Mouse (Mus musculus) MEL (cell line): ENCODE measurements at regions not wholly inside any gene's neighbourhood (a gene's known extent, or its start where the extent isn't known, plus 50 kb on each side); places are given as distances from the start of the nearest gene placed in this dataset.

Experiments
- DNase-seq: peaks from one replicate; pipeline ENCODE4 v3.0.0; 2011; ENCODE audit warnings: low read depth, low spot score
- H3K27ac ChIP-seq: 2 replicates; pipeline ENCODE4 v1.5.1; 2012; ENCODE audit warnings: low read depth, mild to moderate bottlenecking, control low read depth, low read length, moderate library complexity; ENCODE audit not compliant: control insufficient read depth
- H3K27me3 ChIP-seq, 2 experiments: fragments of 150-350 bp in 1 of 2; sonication (generic) in 1 of 2; 2 replicates each; pipeline ENCODE4 v1.6.1; 2012; ENCODE audit warnings: low read length in 2 of 2, mild to moderate bottlenecking in 2 of 2, improper control_type of control experiment in 1 of 2, moderate library complexity in 1 of 2; ENCODE audit not compliant: insufficient read depth in 2 of 2, control insufficient read depth in 1 of 2
- H3K36me3 ChIP-seq, 2 experiments: 2 replicates each; pipeline ENCODE4 v1.6.1; 2012 to 2014; ENCODE audit warnings: low read length in 2 of 2, improper control_type of control experiment in 1 of 2, inconsistent platforms in 1 of 2, mild to moderate bottlenecking in 1 of 2; ENCODE audit not compliant: insufficient read depth in 2 of 2, control insufficient read depth in 1 of 2
- H3K4me1 ChIP-seq, 2 experiments: fragments of 150-350 bp in 1 of 2; sonication (generic) in 1 of 2; 2 replicates each; pipeline ENCODE4 v1.6.1; 2012; ENCODE audit warnings: low read length in 2 of 2, improper control_type of control experiment in 1 of 2, mild to moderate bottlenecking in 1 of 2; ENCODE audit not compliant: insufficient read depth in 2 of 2, control insufficient read depth in 1 of 2
- H3K4me3 ChIP-seq, 2 experiments: fragments of 150-350 bp in 1 of 2; sonication (generic) in 1 of 2; 2 replicates each; pipeline ENCODE4 v1.5.1; 2012; ENCODE audit warnings: low read depth in 2 of 2, low read length in 2 of 2, mild to moderate bottlenecking in 2 of 2, moderate library complexity in 2 of 2, control low read depth in 1 of 2, improper control_type of control experiment in 1 of 2; ENCODE audit not compliant: control insufficient read depth in 1 of 2, insufficient read depth in 1 of 2
- H3K79me2 ChIP-seq: 2 replicates; pipeline ENCODE4 v1.6.1; 2012; ENCODE audit warnings: mild to moderate bottlenecking, low read length, moderate library complexity; ENCODE audit not compliant: control insufficient read depth, poor library complexity, insufficient read depth
- H3K9ac ChIP-seq: 2 replicates; pipeline ENCODE4 v1.6.1; 2012; ENCODE audit warnings: low read depth, mild to moderate bottlenecking, control low read depth, low read length, moderate library complexity; ENCODE audit not compliant: control insufficient read depth, poor library complexity, severe bottlenecking
- H3K9me3 ChIP-seq: fragments of 150-350 bp; sonication (generic); replicated peaks from 2 replicates; pipeline ENCODE4 v1.6.1; 2012; ENCODE audit warnings: mild to moderate bottlenecking, low read length, improper control_type of control experiment, moderate library complexity; ENCODE audit not compliant: insufficient read depth
- CHD2 ChIP-seq: IDR thresholded peaks from 2 replicates; pipeline ENCODE4 v1.6.1; 2011; ENCODE audit warnings: low read length, improper control_type of control experiment
- CTCF ChIP-seq, 3 experiments: IDR thresholded peaks in 2 of 3; conservative IDR thresholded peaks in 1 of 3; 2 replicates each; pipeline ENCODE4 v1.5.1; 2011 to 2012; ENCODE audit warnings: low read length in 3 of 3, low read depth in 2 of 3, mild to moderate bottlenecking in 2 of 3, improper control_type of control experiment in 1 of 3, inconsistent platforms in 1 of 3, mixed read lengths in 1 of 3, moderate library complexity in 1 of 3; ENCODE audit not compliant: control insufficient read depth in 1 of 3, insufficient read depth in 1 of 3, poor library complexity in 1 of 3, severe bottlenecking in 1 of 3
- E2F4 ChIP-seq: IDR thresholded peaks from 2 replicates; pipeline ENCODE4 v1.6.1; 2011; ENCODE audit warnings: low read depth, low read length, improper control_type of control experiment, borderline replicate concordance
- ELF1 ChIP-seq: IDR thresholded peaks from 2 replicates; pipeline ENCODE4 v1.6.1; 2014; ENCODE audit warnings: low read depth, mild to moderate bottlenecking, inconsistent platforms, low read length, improper control_type of control experiment, moderate library complexity
- EP300 ChIP-seq, 2 experiments: IDR thresholded peaks; 2 replicates each; pipeline ENCODE4 v1.6.1; 2011; ENCODE audit warnings: improper control_type of control experiment in 2 of 2, low read length in 2 of 2, low read depth in 1 of 2, mild to moderate bottlenecking in 1 of 2
- ETS1 ChIP-seq: IDR thresholded peaks from 2 replicates; pipeline ENCODE4 v1.6.1; 2012; ENCODE audit warnings: low read depth, mild to moderate bottlenecking, inconsistent platforms, low read length, improper control_type of control experiment, moderate library complexity
- MAFK ChIP-seq: IDR thresholded peaks from 2 replicates; pipeline ENCODE4 v1.6.1; 2011; ENCODE audit warnings: low read depth, mild to moderate bottlenecking, low read length, improper control_type of control experiment, borderline replicate concordance
- MAX ChIP-seq: IDR thresholded peaks from 2 replicates; pipeline ENCODE4 v1.6.1; 2011; ENCODE audit warnings: low read length, improper control_type of control experiment
- MEF2A ChIP-seq: IDR thresholded peaks from 2 replicates; pipeline ENCODE4 v1.6.1; 2014; ENCODE audit warnings: low read depth, mild to moderate bottlenecking, inconsistent platforms, low read length, improper control_type of control experiment; ENCODE audit not compliant: poor library complexity, insufficient replicate concordance, severe bottlenecking; ENCODE audit errors: extremely low read depth
- MYB ChIP-seq: IDR thresholded peaks from 2 replicates; pipeline ENCODE4 v1.6.1; 2011; ENCODE audit warnings: mild to moderate bottlenecking, low read depth, low read length, improper control_type of control experiment
- MYC ChIP-seq: IDR thresholded peaks from 2 replicates; pipeline ENCODE4 v1.6.1; 2011; ENCODE audit warnings: low read depth, mild to moderate bottlenecking, low read length, improper control_type of control experiment, moderate library complexity
- POLR2A ChIP-seq, 2 experiments: IDR thresholded peaks; 2 replicates each; pipeline ENCODE4 v1.6.1; 2011 to 2012; ENCODE audit warnings: low read length in 2 of 2, mild to moderate bottlenecking in 2 of 2, control low read depth in 1 of 2, improper control_type of control experiment in 1 of 2, low read depth in 1 of 2, moderate library complexity in 1 of 2; ENCODE audit not compliant: control insufficient read depth in 1 of 2, insufficient read depth in 1 of 2, poor library complexity in 1 of 2
- POLR2AphosphoS5 ChIP-seq: IDR thresholded peaks from 2 replicates; pipeline ENCODE4 v1.6.1; 2012; ENCODE audit warnings: low read depth, borderline replicate concordance, mild to moderate bottlenecking, inconsistent platforms, low read length, moderate library complexity, mixed read lengths
- RAD21 ChIP-seq: IDR thresholded peaks from 2 replicates; pipeline ENCODE4 v1.6.1; 2011; ENCODE audit warnings: mild to moderate bottlenecking, low read depth, low read length, improper control_type of control experiment
- RCOR1 ChIP-seq: IDR thresholded peaks from 2 replicates; pipeline ENCODE4 v1.6.1; 2012; ENCODE audit warnings: low read depth, mild to moderate bottlenecking, inconsistent platforms, low read length, improper control_type of control experiment
- SIN3A ChIP-seq: IDR thresholded peaks from 2 replicates; pipeline ENCODE4 v1.6.1; 2012; ENCODE audit warnings: low read length, improper control_type of control experiment, inconsistent platforms
- SMC3 ChIP-seq: IDR thresholded peaks from 2 replicates; pipeline ENCODE4 v1.6.1; 2011; ENCODE audit warnings: low read depth, low read length, improper control_type of control experiment
- TBP ChIP-seq: IDR thresholded peaks from 2 replicates; pipeline ENCODE4 v1.8.0; 2011; ENCODE audit warnings: low read depth, low read length, improper control_type of control experiment
- TCF12 ChIP-seq: IDR thresholded peaks from 2 replicates; pipeline ENCODE4 v1.6.1; 2014; ENCODE audit warnings: low read depth, mild to moderate bottlenecking, inconsistent platforms, low read length, improper control_type of control experiment, moderate library complexity
- USF1 ChIP-seq: IDR thresholded peaks from 2 replicates; pipeline ENCODE4 v1.6.1; 2014; ENCODE audit warnings: low read depth, mild to moderate bottlenecking, inconsistent platforms, low read length, improper control_type of control experiment, moderate library complexity
- ZC3H11A ChIP-seq: IDR thresholded peaks from 2 replicates; pipeline ENCODE4 v1.6.1; 2012; ENCODE audit warnings: low read depth, mild to moderate bottlenecking, inconsistent platforms, low read length, improper control_type of control experiment
- ZMIZ1 ChIP-seq: IDR thresholded peaks from 2 replicates; pipeline ENCODE4 v1.6.1; 2012; ENCODE audit warnings: low read depth, mild to moderate bottlenecking, inconsistent platforms, low read length, improper control_type of control experiment, moderate library complexity
- ZNF384 ChIP-seq: IDR thresholded peaks from 2 replicates; pipeline ENCODE4 v1.6.1; 2012; ENCODE audit warnings: low read depth, mild to moderate bottlenecking, inconsistent platforms, low read length, improper control_type of control experiment

DNA sequence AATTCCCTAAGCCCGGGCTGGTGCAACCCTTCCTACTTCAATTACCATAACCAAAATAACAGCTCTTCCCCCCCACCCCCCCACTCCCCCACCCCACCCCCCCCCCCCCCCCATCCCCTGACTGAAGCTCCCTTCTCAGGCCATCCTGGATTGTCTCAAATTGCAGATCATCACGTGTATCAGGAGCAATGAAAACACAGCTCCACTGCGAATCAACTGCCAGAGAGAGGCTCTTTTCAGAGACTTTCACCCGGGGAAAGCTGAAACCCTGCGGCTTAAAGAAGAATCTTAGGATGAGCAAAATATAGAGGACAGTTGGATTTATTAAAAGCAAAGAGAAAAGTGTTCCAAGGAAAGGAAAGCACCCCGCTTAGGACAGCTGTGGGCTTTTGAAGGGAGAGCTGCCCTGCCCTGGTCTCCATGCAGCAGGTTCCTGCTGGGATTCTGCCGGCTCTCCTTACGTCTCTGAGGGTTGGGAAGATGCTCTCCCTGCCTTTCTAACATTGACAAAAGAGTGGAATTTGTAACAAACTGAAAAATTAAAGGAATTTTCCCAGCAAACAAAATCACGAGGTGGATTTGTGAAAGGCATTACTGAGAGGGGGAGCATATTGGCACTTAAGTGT, 88.6 kb upstream of the Qrfpr start:
- no peak overlapping the region for H3K27ac ChIP-seq
- no peaks in the 10 kb centered on the region for H3K4me1 ChIP-seq
- DNase-seq, result no peak
- no peaks in the 10 kb centered on the region for H3K79me2 ChIP-seq
- TF ChIP-seq TBP (no peak), RAD21 (no peak), MAFK (no peak), MEF2A (no peak), ZNF384 (no peak), MYC (no peak), MAX (no peak), ZC3H11A (no peak), USF1 (no peak), TCF12 (no peak), CTCF (IDR thresholded peaks at IDR 0.05 in 2 of 3, conservative IDR thresholded peaks at IDR 0.05 in 1 of 3; ENCODE audit: control insufficient read depth in 1 of 3, insufficient read depth in 1 of 3, low read depth in 2 of 3, low read length in 3 of 3, poor library complexity in 1 of 3, severe bottlenecking in 1 of 3) (no peak), SMC3 (no peak)
- H3K36me3 ChIP-seq, result no peaks in the 10 kb centered on the region
- H3K27me3 ChIP-seq, result peaks cover 0 to 7% of the 10 kb centered on the region in 2 experiments; a peak in 1 of 4 replicates
- no peak overlapping the region for H3K9ac ChIP-seq
- no peak overlapping the region for H3K4me3 ChIP-seq
- H3K9me3 ChIP-seq, result no peaks in the 10 kb centered on the region

- Histone ChIP-seq H3K27ac (no peak overlapping the region), H3K4me3 (no peak overlapping the region), H3K27me3 (peaks cover 0 to 1% of the 10 kb centered on the region in 2 experiments; a peak in 2 of 4 replicates), H3K9me3 (no peaks in the 10 kb centered on the region), H3K9ac (no peak overlapping the region), H3K79me2 (no peaks in the 10 kb centered on the region), H3K4me1 (no peaks in the 10 kb centered on the region), H3K36me3 (no peaks in the 10 kb centered on the region)
- TF ChIP-seq ZMIZ1, result no peak
- no peak for TF ChIP-seq ELF1
- no peak for TF ChIP-seq SIN3A
- no peak for TF ChIP-seq RCOR1
- TF ChIP-seq POLR2AphosphoS5, result no peak
- no peak for TF ChIP-seq EP300 (IDR thresholded peaks at IDR 0.05; ENCODE audit: low read depth in 1 of 2, low read length in 2 of 2)
- TF ChIP-seq ETS1, result no peak
- no peak for TF ChIP-seq POLR2A (IDR thresholded peaks at IDR 0.05; ENCODE audit: control insufficient read depth in 1 of 2, insufficient read depth in 1 of 2, low read depth in 1 of 2, low read length in 2 of 2, poor library complexity in 1 of 2)
- TF ChIP-seq E2F4, result no peak
- TF ChIP-seq MYB, result no peak
- TF ChIP-seq CHD2, result no peak
- DNase-seq, result no peak
These were observed 74.7 kb upstream of the Qrfpr start for GRCm38 (mm10) chr3:36296792-36297191.
